Mouse (Mus musculus): ENCODE data around the gene Adgrd1.

GRCm38 (mm10) chr5:129077240-129077639, 19.3 kb upstream of the Adgrd1 start:
- TF ChIP-seq CTCF (conservative IDR thresholded peaks at IDR 0.05; ENCODE audit: low read length) = no peak
- no peak for TF ChIP-seq NANOG (IDR thresholded peaks at IDR 0.05; ENCODE audit: borderline replicate concordance, low read length)
- TF ChIP-seq POU5F1 (IDR thresholded peaks at IDR 0.05; ENCODE audit: borderline replicate concordance, low read length) = no peak

Data from E14TG2a.4 (cell line).